Mouse (Mus musculus): ENCODE measurements around the gene Nudcd3. TPM values are rescaled to one million over a fixed set of nuclear protein-coding genes. Genes with fewer than 3 reads are reported as not detected.

Nudcd3 gene
- total and polyA plus RNA-seq, 3 experiments, result 30.7 to 82.2 (median 35.6) TPM

DNA sequence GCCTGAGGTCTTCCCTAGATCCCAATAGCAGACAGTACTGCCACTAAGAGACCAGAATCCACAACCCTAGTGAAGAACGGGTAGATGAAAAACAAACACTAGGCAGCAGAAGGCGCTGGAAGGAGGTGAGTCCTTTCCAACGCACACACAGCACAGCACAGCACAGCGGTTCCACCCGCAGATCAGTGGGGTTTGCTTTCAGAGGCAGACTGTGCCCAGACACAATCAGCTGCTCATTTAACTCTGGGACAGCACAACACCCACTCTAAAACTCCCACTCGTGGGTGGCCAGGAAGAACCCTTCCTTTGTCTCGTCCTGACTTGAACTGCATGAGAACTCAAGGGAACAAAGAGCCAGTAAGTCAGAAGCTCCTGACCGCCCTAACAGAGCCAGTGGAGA, 21.0 kb downstream of the Nudcd3 start:
- no peak for DNase-seq (ENCODE audit: extremely low read depth)
- H3K79me2 ChIP-seq (replicated peaks; ENCODE audit: control insufficient read depth, extremely low read depth, insufficient read depth, poor library complexity, severe bottlenecking), result peaks cover 60% of the 10 kb centered on the region
- H3K27me3 ChIP-seq (replicated peaks), result no peaks in the 10 kb centered on the region
- peaks cover 0 to 22% of the 10 kb centered on the region in 2 experiments for H3K36me3 ChIP-seq (replicated peaks in 1 of 2; ENCODE audit: control insufficient read depth in 1 of 2, insufficient read depth in 1 of 2, low read length in 1 of 2)
- TF ChIP-seq ELF1 (IDR thresholded peaks at IDR 0.05; ENCODE audit: low read depth, low read length), result no peak
- no peak overlapping the region for H3K9ac ChIP-seq (ENCODE audit: insufficient read depth, low read depth)
- H3K4me3 ChIP-seq (replicated peaks in 1 of 3; ENCODE audit: low read depth in 2 of 3, low read length in 2 of 3, poor library complexity in 1 of 3), result peak overlapping the region in 1 of 3 experiments; percentile 19
- 0 out of 2 replicates have a peak overlapping the region, but pooled peaks have one; percentile 0 for H3K4me2 ChIP-seq (ENCODE audit: insufficient read depth, low read depth, poor library complexity, severe bottlenecking)
- in situ Hi-C loops (cut with MboI; ENCODE audit: low pct_ligation_motif_present, low pct_unique_long_range_greater_than_20kb, low sequenced_read_pairs), result no loop called here
- no peaks in the 10 kb centered on the region for H3K9me3 ChIP-seq (replicated peaks; ENCODE audit: low read length)
- peaks cover 35 to 85% of the 10 kb centered on the region in 2 experiments for H3K4me1 ChIP-seq (ENCODE audit: control insufficient read depth in 1 of 2, insufficient read depth in 2 of 2)
- dilution Hi-C loops (cut with MboI; ENCODE audit: extremely low pct_ligation_motif_present, extremely low pct_unique_long_range_greater_than_20kb, low sequenced_read_pairs), result no loop called here
- H3K27ac ChIP-seq (ENCODE audit: insufficient read depth, low read depth), result peak overlapping the region; percentile 21; the same call in 1 of the 2 replicates

- peak overlapping the region in 1 of 3 experiments; percentile 19 for H3K4me3 ChIP-seq (replicated peaks in 1 of 3; ENCODE audit: low read depth in 2 of 3, low read length in 2 of 3, poor library complexity in 1 of 3)
- no peaks in the 10 kb centered on the region for H3K27me3 ChIP-seq (replicated peaks)
- peaks cover 60% of the 10 kb centered on the region for H3K79me2 ChIP-seq (replicated peaks; ENCODE audit: control insufficient read depth, extremely low read depth, insufficient read depth, poor library complexity, severe bottlenecking)
- no peaks in the 10 kb centered on the region for H3K9me3 ChIP-seq (replicated peaks; ENCODE audit: low read length)
- H3K9ac ChIP-seq (ENCODE audit: insufficient read depth, low read depth), result no peak overlapping the region
- H3K27ac ChIP-seq (ENCODE audit: insufficient read depth, low read depth), result 0 out of 2 replicates have a peak overlapping the region, but pooled peaks have one; percentile 21
- H3K36me3 ChIP-seq (replicated peaks in 1 of 2; ENCODE audit: control insufficient read depth in 1 of 2, insufficient read depth in 1 of 2, low read length in 1 of 2), result peaks cover 0 to 26% of the 10 kb centered on the region in 2 experiments
- H3K4me2 ChIP-seq (ENCODE audit: insufficient read depth, low read depth, poor library complexity, severe bottlenecking), result peak overlapping the region; percentile 95; the same call in 1 of the 2 replicates
- H3K4me1 ChIP-seq (ENCODE audit: control insufficient read depth in 1 of 2, insufficient read depth in 2 of 2), result peaks cover 35 to 85% of the 10 kb centered on the region in 2 experiments
- peak; percentile 90 for DNase-seq (ENCODE audit: extremely low read depth)
- in situ Hi-C loops (cut with MboI; ENCODE audit: low pct_ligation_motif_present, low pct_unique_long_range_greater_than_20kb, low sequenced_read_pairs) (no loop called here), dilution Hi-C loops (cut with MboI; ENCODE audit: extremely low pct_ligation_motif_present, extremely low pct_unique_long_range_greater_than_20kb, low sequenced_read_pairs) (no loop called here)
- peak; percentile 24; the same call in 1 of the 2 replicates for TF ChIP-seq IRF4 (IDR thresholded peaks at IDR 0.05; ENCODE audit: low read depth, low read length)
- no peak for TF ChIP-seq POLR2A (IDR thresholded peaks at IDR 0.05; ENCODE audit: low read depth, low read length)
- TF ChIP-seq ZC3H11A (IDR thresholded peaks at IDR 0.05; ENCODE audit: low read depth, low read length), result no peak
- TF ChIP-seq TBP (conservative IDR thresholded peaks at IDR 0.05; ENCODE audit: low read depth, low read length), result no peak
- no peak for TF ChIP-seq ZMIZ1 (IDR thresholded peaks at IDR 0.05; ENCODE audit: low read depth, low read length)
- no peak for TF ChIP-seq TCF12 (IDR thresholded peaks at IDR 0.05; ENCODE audit: low read depth, low read length)
- peak; percentile 36; the same call in 1 of the 2 replicates for TF ChIP-seq BHLHE40 (IDR thresholded peaks at IDR 0.05; ENCODE audit: low read depth, low read length)
- no peak for TF ChIP-seq PAX5 (IDR thresholded peaks at IDR 0.05; ENCODE audit: low read length)
- 0 out of 2 replicates have a peak, but pooled peaks have one; percentile 8 for TF ChIP-seq SIN3A (IDR thresholded peaks at IDR 0.05; ENCODE audit: low read length)
- TF ChIP-seq RCOR1 (conservative IDR thresholded peaks at IDR 0.05; ENCODE audit: low read depth, low read length), result no peak
- no peak for TF ChIP-seq MEF2A (IDR thresholded peaks at IDR 0.05; ENCODE audit: borderline replicate concordance, low read depth, low read length)
- TF ChIP-seq USF1 (IDR thresholded peaks at IDR 0.05; ENCODE audit: low read depth, low read length), result no peak
- TF ChIP-seq GABPA (IDR thresholded peaks at IDR 0.05; ENCODE audit: insufficient replicate concordance, low read depth, low read length), result no peak
- TF ChIP-seq POLR2AphosphoS2 (IDR thresholded peaks at IDR 0.05; ENCODE audit: low read depth, low read length), result no peak
- no peak for TF ChIP-seq EP300 (IDR thresholded peaks at IDR 0.05; ENCODE audit: low read length)
- no peak for TF ChIP-seq RAD21 (IDR thresholded peaks at IDR 0.05; ENCODE audit: low read depth, low read length)
- TF ChIP-seq NELFE (IDR thresholded peaks at IDR 0.05; ENCODE audit: low read depth, low read length), result no peak
- no peak for TF ChIP-seq KAT2A (IDR thresholded peaks at IDR 0.05; ENCODE audit: insufficient replicate concordance, low read length)
- TF ChIP-seq CHD2 (IDR thresholded peaks at IDR 0.05; ENCODE audit: low read length), result peak; percentile 46; the same call in 1 of the 2 replicates
- no peak for TF ChIP-seq MAFK (IDR thresholded peaks at IDR 0.05; ENCODE audit: insufficient replicate concordance, low read length)
- peak; percentile 23; the same call in 1 of the 2 replicates for TF ChIP-seq ETS1 (conservative IDR thresholded peaks at IDR 0.05; ENCODE audit: low read depth, low read length)
- TF ChIP-seq NRF1 (IDR thresholded peaks at IDR 0.05; ENCODE audit: low read depth, low read length), result no peak
- TF ChIP-seq MXI1 (IDR thresholded peaks at IDR 0.05; ENCODE audit: low read depth, low read length), result no peak
- no peak for TF ChIP-seq UBTF (IDR thresholded peaks at IDR 0.05; ENCODE audit: low read depth, low read length)
- TF ChIP-seq MAZ (IDR thresholded peaks at IDR 0.05; ENCODE audit: low read depth, low read length), result no peak
- TF ChIP-seq CHD1 (IDR thresholded peaks at IDR 0.05; ENCODE audit: low read depth, low read length), result no peak
- no peak for TF ChIP-seq ZNF384 (IDR thresholded peaks at IDR 0.05; ENCODE audit: low read depth, low read length)
- TF ChIP-seq E2F4 (IDR thresholded peaks at IDR 0.05; ENCODE audit: insufficient replicate concordance, low read depth, low read length), result no peak
- TF ChIP-seq JUN (IDR thresholded peaks at IDR 0.05; ENCODE audit: insufficient read depth, low read depth, low read length), result no peak
- TF ChIP-seq ZKSCAN1 (IDR thresholded peaks at IDR 0.05; ENCODE audit: borderline replicate concordance, low read depth, low read length), result no peak
- no peak for TF ChIP-seq CTCF (conservative IDR thresholded peaks at IDR 0.05 in 1 of 2, IDR thresholded peaks at IDR 0.05 in 1 of 2; ENCODE audit: low read depth in 2 of 2, low read length in 2 of 2)
- TF ChIP-seq MAX (IDR thresholded peaks at IDR 0.05; ENCODE audit: low read length), result no peak
- peak; percentile 54 for TF ChIP-seq ELF1 (IDR thresholded peaks at IDR 0.05; ENCODE audit: low read depth, low read length)
Observed at GRCm38 (mm10) chr11:6178673-6179166, 21.5 kb downstream of the Nudcd3 start.
